Mouse (Mus musculus) forebrain, embryonic 11.5 days (tissue): ENCODE measurements around the gene 4930404N11Rik. TPM values are rescaled to one million over a fixed set of nuclear protein-coding genes. Genes with fewer than 3 reads are reported as not detected.
A peak's percentile ranks its signal among the peaks of the same experiment; 100 is the strongest.

Experiments
- ATAC-seq: fragments of 200-750 bp; cut with Nextera tagmentation; replicated peaks from 2 replicates; pipeline ENCODE4 v1.8.0; 2017; ENCODE audit warnings: moderate TSS enrichment; ENCODE audit not compliant: low FRiP score
- DNase-seq: peaks from one replicate; pipeline ENCODE4 v3.0.0-alpha.2; 2017; ENCODE audit warnings: low spot score
- H3K27ac ChIP-seq: fragments of 300-500 bp; sonication (generic); 2 replicates; pipeline ENCODE4 v1.5.1; 2014; ENCODE audit warnings: low read depth, low read length
- H3K27me3 ChIP-seq: fragments of 300-500 bp; sonication (generic); 2 replicates; pipeline ENCODE4 v1.6.1; 2014; ENCODE audit warnings: mild to moderate bottlenecking, low read length, mixed read lengths; ENCODE audit not compliant: control insufficient read depth, insufficient read depth
- H3K36me3 ChIP-seq: fragments of 300-500 bp; sonication (generic); 2 replicates; pipeline ENCODE4 v1.6.1; 2014; ENCODE audit warnings: mild to moderate bottlenecking, low read length, moderate library complexity, mixed read lengths; ENCODE audit not compliant: control insufficient read depth, insufficient read depth
- H3K4me1 ChIP-seq: fragments of 300-500 bp; sonication (generic); replicated peaks from 2 replicates; pipeline ENCODE4 v1.6.1; 2014; ENCODE audit warnings: low read length, mixed read lengths; ENCODE audit not compliant: control insufficient read depth, insufficient read depth
- H3K4me2 ChIP-seq: fragments of 300-500 bp; sonication (generic); 2 replicates; pipeline ENCODE4 v1.6.1; 2014; ENCODE audit warnings: low read depth, mild to moderate bottlenecking, low read length, moderate library complexity, mixed read lengths; ENCODE audit not compliant: severe bottlenecking
- H3K4me3 ChIP-seq: fragments of 300-500 bp; sonication (generic); 2 replicates; pipeline ENCODE4 v1.5.1; 2014; ENCODE audit warnings: low read depth, low read length
- H3K9ac ChIP-seq: fragments of 300-500 bp; sonication (generic); 2 replicates; pipeline ENCODE4 v1.6.1; 2014; ENCODE audit warnings: low read length
- H3K9me3 ChIP-seq: fragments of 300-500 bp; sonication (generic); 2 replicates; pipeline ENCODE4 v1.6.1; 2016; ENCODE audit warnings: low read length, mixed read lengths; ENCODE audit not compliant: control insufficient read depth
- WGBS: fragments of 180-500 bp; shearing (Covaris S2); extraction: QIAGEN DNeasy Blood & Tissue Kit; methylation state at CpG from one replicate; pipeline ENCODE4 v1.1.7; 2014; 5-methylcytosine and 5-hydroxymethylcytosine counted together
- polyA plus RNA-seq: library from polyadenylated mRNA; unstranded; fragments of >200 nt; fragmentation: Nextera tagmentation; extraction: Ambion mirVana; gene quantifications from 2 replicates; pipeline ENCODE4 v1.2.1, GENCODE M21; 2014

4930404N11Rik gene
- polyA plus RNA-seq, 1 experiment from 2014 or later = 0.15 TPM

GRCm38 (mm10) chr10:81356352-81356990 lies 9.1 kb downstream of the 4930404N11Rik start:
- ATAC-seq (no peak), DNase-seq (no peak)
- no peak overlapping the region for H3K27ac ChIP-seq
- H3K36me3 ChIP-seq = no peaks in the 10 kb centered on the region
- H3K27me3 ChIP-seq = peaks cover 5% of the 10 kb centered on the region; the same call in 1 of the 2 replicates
- peak overlapping the region; percentile 99; the same call in 1 of the 2 replicates for H3K4me2 ChIP-seq
- 60% methylated on average over 12 of the region's 12 CpGs for WGBS
- peaks cover 7% of the 10 kb centered on the region; the same call in 1 of the 2 replicates for H3K4me1 ChIP-seq
- no peak overlapping the region; the same call in 1 of the 2 replicates for H3K4me3 ChIP-seq
- no peaks in the 10 kb centered on the region for H3K9me3 ChIP-seq
- no peak overlapping the region for H3K9ac ChIP-seq

GRCm38 (mm10) chr10:81355533-81355932 lies 10.1 kb downstream of the 4930404N11Rik start:
- peaks cover 7% of the 10 kb centered on the region; the same call in 1 of the 2 replicates for H3K4me1 ChIP-seq
- no peak overlapping the region for H3K27ac ChIP-seq
- no peaks in the 10 kb centered on the region for H3K36me3 ChIP-seq
- no peak overlapping the region for H3K4me3 ChIP-seq
- H3K27me3 ChIP-seq = peaks cover 5% of the 10 kb centered on the region; the same call in 1 of the 2 replicates
- 80% methylated on average over 4 of the region's 4 CpGs for WGBS
- ATAC-seq (no peak), DNase-seq (no peak)
- no peaks in the 10 kb centered on the region for H3K9me3 ChIP-seq
- H3K4me2 ChIP-seq = no peak overlapping the region
- H3K9ac ChIP-seq = no peak overlapping the region

GRCm38 (mm10) chr10:81354738-81355477 lies 10.7 kb downstream of the 4930404N11Rik start:
- Histone ChIP-seq H3K36me3 (no peaks in the 10 kb centered on the region), H3K9me3 (no peaks in the 10 kb centered on the region), H3K4me2 (no peak overlapping the region), H3K9ac (no peak overlapping the region), H3K4me1 (peaks cover 7% of the 10 kb centered on the region; the same call in 1 of the 2 replicates), H3K27me3 (peaks cover 5% of the 10 kb centered on the region; the same call in 1 of the 2 replicates), H3K4me3 (no peak overlapping the region), H3K27ac (no peak overlapping the region)
- no peak for ATAC-seq
- WGBS = 68% methylated on average over 9 of the region's 9 CpGs
- DNase-seq = no peak

- Histone ChIP-seq H3K4me1 (peaks cover 16% of the 10 kb centered on the region), H3K4me3 (no peak overlapping the region)
Observed at GRCm38 (mm10) chr10:81351678-81352291, 13.8 kb downstream of the 4930404N11Rik start.

GRCm38 (mm10) chr10:81350351-81351063 lies 15.1 kb downstream of the 4930404N11Rik start, which contains the start of gene Hmg20b:
TSS of gene Hmg20b (minus strand) at chr10:81350480.
- peak within 1 kb of the TSS; percentile 80 for H3K9ac ChIP-seq
- H3K4me2 ChIP-seq = peak within 1 kb of the TSS; percentile 88
- peak within 1 kb of the TSS; percentile 21; the same call in 1 of the 2 replicates for H3K27ac ChIP-seq
- no peaks in the 10 kb centered on the region for H3K36me3 ChIP-seq
- H3K27me3 ChIP-seq = 0 out of 2 replicates have a peak, but pooled peaks cover 2% of the 10 kb centered on the region
- under 1% methylated on average over 52 of the region's 54 CpGs for WGBS
- DNase-seq (peak; percentile 100), ATAC-seq (peak; percentile 95)
- peaks cover 23% of the 10 kb centered on the region for H3K4me1 ChIP-seq
- H3K9me3 ChIP-seq = no peaks in the 10 kb centered on the region
- H3K4me3 ChIP-seq = peak within 1 kb of the TSS; percentile 77

More at GRCm38 (mm10) chr10:81351678-81352291, 13.8 kb downstream of the 4930404N11Rik start:
- Histone ChIP-seq H3K9ac (no peak overlapping the region), H3K27me3 (peaks cover 6% of the 10 kb centered on the region; the same call in 1 of the 2 replicates), H3K36me3 (no peaks in the 10 kb centered on the region), H3K4me2 (no peak overlapping the region), H3K9me3 (no peaks in the 10 kb centered on the region), H3K27ac (no peak overlapping the region)
- no peak for DNase-seq
- 21% methylated on average over 9 of the region's 9 CpGs for WGBS
- ATAC-seq = no peak

GRCm38 (mm10) chr10:81349961-81350350 lies 15.7 kb downstream of the 4930404N11Rik start:
- Histone ChIP-seq H3K9ac (peak overlapping the region; percentile 80), H3K27me3 (peaks cover 2% of the 10 kb centered on the region), H3K27ac (peak overlapping the region; percentile 21; the same call in 1 of the 2 replicates), H3K36me3 (no peaks in the 10 kb centered on the region; the same call in 1 of the 2 replicates), H3K4me3 (peak overlapping the region; percentile 77), H3K4me2 (peak overlapping the region; percentile 88), H3K9me3 (no peaks in the 10 kb centered on the region), H3K4me1 (peaks cover 23% of the 10 kb centered on the region)
- ATAC-seq (peak; percentile 29), DNase-seq (no peak)
- WGBS = under 1% methylated on average over 28 of the region's 29 CpGs

GRCm38 (mm10) chr10:81349146-81349545 lies 16.5 kb downstream of the 4930404N11Rik start:
- Histone ChIP-seq H3K4me2 (peak overlapping the region; percentile 88), H3K9me3 (no peaks in the 10 kb centered on the region), H3K4me1 (peaks cover 23% of the 10 kb centered on the region), H3K9ac (peak overlapping the region; percentile 80), H3K36me3 (no peaks in the 10 kb centered on the region; the same call in 1 of the 2 replicates), H3K27me3 (peaks cover 10% of the 10 kb centered on the region), H3K27ac (no peak overlapping the region), H3K4me3 (peak overlapping the region; percentile 77)
- ATAC-seq (no peak), DNase-seq (no peak)
- WGBS = 1% methylated on average over 12 of the region's 12 CpGs
